Mouse (Mus musculus): ENCODE measurements at regions not wholly inside any gene's neighbourhood (a gene's known extent, or its start where the extent isn't known, plus 50 kb on each side); places are given as distances from the start of the nearest gene placed in this dataset.
"Not testable (repeated sequence)": the region's sequence is repeated elsewhere in the genome, so short reads cannot be mapped to it uniquely, and the experiment has no call there.

- no peak for DNase-seq (ENCODE audit: low spot score in 2 of 2)
These were observed 82.8 kb downstream of the Ddx11 start for GRCm38 (mm10) chr17:66206074-66206473.

- DNase-seq (ENCODE audit: low spot score in 2 of 2): not testable (repeated sequence)
These were observed 84.6 kb downstream of the Ddx11 start for GRCm38 (mm10) chr17:66207653-66208497.

GRCm38 (mm10) chr17:66208803-66209515 lies 85.6 kb downstream of the Ddx11 start:
- DNase-seq (ENCODE audit: low spot score in 2 of 2): not testable (repeated sequence)

- DNase-seq (ENCODE audit: low spot score in 2 of 2): no peak
These were observed 88.2 kb downstream of the Ddx11 start for GRCm38 (mm10) chr17:66211561-66211960.

- no peak for DNase-seq (ENCODE audit: low spot score in 2 of 2)
These were observed 89.3 kb downstream of the Ddx11 start for GRCm38 (mm10) chr17:66212616-66213015.

GRCm38 (mm10) chr17:66218321-66218720 lies 95.0 kb downstream of the Ddx11 start:
- DNase-seq (ENCODE audit: low spot score in 2 of 2): no peak

GRCm38 (mm10) chr17:66219669-66220435 lies 96.5 kb downstream of the Ddx11 start:
- DNase-seq (ENCODE audit: low spot score in 2 of 2): no peak

- peak in 1 of 2 experiments; percentile 17 for DNase-seq (ENCODE audit: low spot score in 2 of 2)
These were observed 97.9 kb downstream of the Ddx11 start for GRCm38 (mm10) chr17:66221256-66221655.

- DNase-seq (ENCODE audit: low spot score in 2 of 2): no peak
These were observed 100.4 kb downstream of the Ddx11 start for GRCm38 (mm10) chr17:66223711-66224110.

- no peak for DNase-seq (ENCODE audit: low spot score in 2 of 2)
These were observed 100.9 kb downstream of the Ddx11 start for GRCm38 (mm10) chr17:66224241-66224640.

GRCm38 (mm10) chr17:66232391-66232790 lies 109.1 kb downstream of the Ddx11 start:
- no peak for DNase-seq (ENCODE audit: low spot score in 2 of 2)

- no peak for DNase-seq (ENCODE audit: low spot score in 2 of 2)
These were observed 109.6 kb downstream of the Ddx11 start for GRCm38 (mm10) chr17:66232891-66233421.

GRCm38 (mm10) chr17:66233451-66233951 lies 110.2 kb downstream of the Ddx11 start:
- DNase-seq (ENCODE audit: low spot score in 2 of 2): no peak

- DNase-seq (ENCODE audit: low spot score in 2 of 2): no peak
These were observed 111.1 kb downstream of the Ddx11 start for GRCm38 (mm10) chr17:66234432-66234831.

GRCm38 (mm10) chr17:66235096-66235805 lies 111.9 kb downstream of the Ddx11 start:
- DNase-seq (ENCODE audit: low spot score in 2 of 2): peak; percentile 34 to 67

GRCm38 (mm10) chr17:66235806-66236335 lies 112.6 kb downstream of the Ddx11 start:
- no peak for DNase-seq (ENCODE audit: low spot score in 2 of 2)

- DNase-seq (ENCODE audit: low spot score in 2 of 2): no peak
These were observed 118.7 kb downstream of the Ddx11 start for GRCm38 (mm10) chr17:66241868-66242622.

GRCm38 (mm10) chr17:66244183-66244582 lies 120.9 kb downstream of the Ddx11 start:
- DNase-seq (ENCODE audit: low spot score in 2 of 2): no peak

GRCm38 (mm10) chr17:66246031-66246534 lies 122.8 kb downstream of the Ddx11 start:
- DNase-seq (ENCODE audit: low spot score in 2 of 2): no peak

- DNase-seq (ENCODE audit: low spot score in 2 of 2): no peak
These were observed 128.2 kb downstream of the Ddx11 start for GRCm38 (mm10) chr17:66251495-66251894.

All from spleen, postnatal 14 days (tissue).